Comparison of ENCODE assay signal across 9 mouse cellular contexts in genomic region chr10:100588524-100588923, GRCm38 (mm10). TPM values are rescaled to one million over a fixed set of nuclear protein-coding genes. Genes with fewer than 3 reads are reported as not detected.
A peak's percentile ranks its signal among the peaks of the same experiment; 100 is the strongest.
DNase-seq lines count a peak whose midpoint lies in the region; ATAC-seq and TF ChIP-seq lines count a peak whose summit lies in the region.
"Had no signal": no experiment of that assay in that cellular context is flagged by ENCODE, and none has a peak within 500 bp of the region (broad histone marks: within the 10 kb centered on the region; RNA-seq: fewer than 3 reads in every experiment).

No protein-coding gene starts in this region.

- H3K4me2 ChIP-seq in kidney, embryonic 15.5 days, result peak overlapping the region; percentile 69
- H3K4me2 ChIP-seq in hindbrain, postnatal 0 days (ENCODE audit: low read depth, low read length), result peak overlapping the region; percentile 79
- H3K4me2 ChIP-seq in midbrain, embryonic 16.5 days (ENCODE audit: low read length), result peak overlapping the region; percentile 85

- H3K9me3 ChIP-seq in kidney, embryonic 15.5 days (replicated peaks), result no peaks in the 10 kb centered on the region
- no peaks in the 10 kb centered on the region for H3K9me3 ChIP-seq in hindbrain, postnatal 0 days (ENCODE audit: low read length)
- H3K9me3 ChIP-seq in midbrain, embryonic 16.5 days (replicated peaks; ENCODE audit: control insufficient read depth, low read length, poor library complexity, severe bottlenecking), result no peaks in the 10 kb centered on the region

- ATAC-seq in kidney, embryonic 15.5 days (replicated peaks; ENCODE audit: low FRiP score), result no peak; the same call in 1 of the 2 replicates
- ATAC-seq in hindbrain, postnatal 0 days, result no peak; the same call in 1 of the 2 replicates
- ATAC-seq in midbrain, embryonic 16.5 days, result no peak; the same call in 1 of the 2 replicates

- H3K4me3 ChIP-seq in kidney, embryonic 15.5 days (replicated peaks), result peak overlapping the region; percentile 73
- H3K4me3 ChIP-seq in cortical plate, adult 2 months (ENCODE audit: insufficient read depth, low read length), result peak overlapping the region; percentile 61
- peak overlapping the region; percentile 66 for H3K4me3 ChIP-seq in hindbrain, postnatal 0 days (ENCODE audit: low read length)
- H3K4me3 ChIP-seq in midbrain, embryonic 16.5 days (ENCODE audit: low read depth, low read length), result peak overlapping the region; percentile 63

- H3K36me3 ChIP-seq in kidney, embryonic 15.5 days, result peaks cover 7% of the 10 kb centered on the region; the same call in 1 of the 2 replicates
- H3K36me3 ChIP-seq in hindbrain, postnatal 0 days (ENCODE audit: insufficient read depth, low read length), result peaks cover 4% of the 10 kb centered on the region; the same call in 1 of the 2 replicates
- H3K36me3 ChIP-seq in midbrain, embryonic 16.5 days (ENCODE audit: control insufficient read depth, insufficient read depth, low read length), result peaks cover 8% of the 10 kb centered on the region; the same call in 1 of the 2 replicates

- H3K27me3 ChIP-seq in kidney, embryonic 15.5 days, result no peaks in the 10 kb centered on the region
- no peaks in the 10 kb centered on the region for H3K27me3 ChIP-seq in hindbrain, postnatal 0 days (ENCODE audit: insufficient read depth, low read length)
- no peaks in the 10 kb centered on the region for H3K27me3 ChIP-seq in midbrain, embryonic 16.5 days (ENCODE audit: control insufficient read depth, insufficient read depth, low read depth, low read length)

- H3K9ac ChIP-seq in kidney, embryonic 15.5 days, result peak overlapping the region; percentile 85
- H3K9ac ChIP-seq in hindbrain, postnatal 0 days (replicated peaks; ENCODE audit: low read length), result peak overlapping the region; percentile 83
- peak overlapping the region; percentile 78 for H3K9ac ChIP-seq in midbrain, embryonic 16.5 days (ENCODE audit: low read depth, low read length)

- TF ChIP-seq POLR2A in cortical plate, adult 2 months (IDR thresholded peaks at IDR 0.05; ENCODE audit: extremely low read depth, insufficient read depth, low read length), result no peak

- no peak for DNase-seq in kidney, postnatal 14 days
- DNase-seq in hindbrain, postnatal 0 days (ENCODE audit: low spot score), result no peak
- DNase-seq in embryo, embryonic 10 days (ENCODE audit: low spot score), result no peak
- no peak for DNase-seq in gastrocnemius, postnatal 36 days
- no peak for DNase-seq in adrenal gland, adult 2 months

- intact Hi-C loops in gastrocnemius, postnatal 36 days (cut with DNase I), result no loop called here

- H3K27ac ChIP-seq in kidney, embryonic 15.5 days, result peak overlapping the region; percentile 80; the same call in 1 of the 2 replicates
- no peak overlapping the region for H3K27ac ChIP-seq in cortical plate, adult 2 months (ENCODE audit: insufficient read depth, low read length)
- H3K27ac ChIP-seq in hindbrain, postnatal 0 days, result peak overlapping the region; percentile 75
- H3K27ac ChIP-seq in midbrain, embryonic 16.5 days (ENCODE audit: low read length), result peak overlapping the region; percentile 85

- no peak for TF ChIP-seq CTCF in cortical plate, adult 2 months (IDR thresholded peaks at IDR 0.05; ENCODE audit: extremely low read depth, insufficient read depth, low read length)
- no peak for TF ChIP-seq CTCF in hindbrain, postnatal 0 days (IDR thresholded peaks at IDR 0.05; ENCODE audit: low read depth)

- 36% methylated on average over 7 of the region's 7 CpGs for WGBS in kidney, embryonic 15.5 days
- 28% methylated on average over 7 of the region's 7 CpGs for WGBS in hindbrain, postnatal 0 days
- WGBS in midbrain, embryonic 16.5 days, result 44% methylated on average over 7 of the region's 7 CpGs

- peaks cover 5% of the 10 kb centered on the region for H3K4me1 ChIP-seq in kidney, embryonic 15.5 days
- peaks cover 3% of the 10 kb centered on the region for H3K4me1 ChIP-seq in cortical plate, adult 2 months (ENCODE audit: control insufficient read depth, insufficient read depth, low read length)
- H3K4me1 ChIP-seq in hindbrain, postnatal 0 days (ENCODE audit: insufficient read depth, low read length), result 0 out of 2 replicates have a peak, but pooled peaks cover 6% of the 10 kb centered on the region
- H3K4me1 ChIP-seq in midbrain, embryonic 16.5 days (ENCODE audit: control insufficient read depth, insufficient read depth, low read length), result peaks cover 13% of the 10 kb centered on the region

RNA-seq across cellular contexts. Expression of gene 4930430F08Rik, which starts 1.7 kb away (rescaled TPM):
- polyA plus RNA-seq in kidney, embryonic 15.5 days (2015; fragmentation: Nextera tagmentation; extraction: Ambion mirVana), result 8.5 and 11.6 TPM in 2 replicates
- polyA plus RNA-seq in cortical plate, adult 2 months (2012; rRNA removed), result 21.5 and 22.9 TPM in 2 replicates
- total RNA-seq in hindbrain, postnatal 0 days (2014; rRNA removed), result 19.6 and 24.5 TPM in 2 replicates
- polyA plus RNA-seq in hindbrain, postnatal 0 days (2015; fragmentation: Nextera tagmentation; extraction: Ambion mirVana), result 16.5 and 20.2 TPM in 2 replicates
- 14.4 and 16.6 TPM in 2 replicates for polyA plus RNA-seq in midbrain, embryonic 16.5 days (2015; fragmentation: Nextera tagmentation; extraction: Ambion mirVana)
- 1 to 10 TPM; 6.7 to 8.2 TPM for total RNA-seq in gastrocnemius, postnatal 36 days (2021)
- total RNA-seq in adrenal gland, adult 2 months (2021), result 10 to 100 TPM; 10.3 to 16.4 TPM
- polyA plus RNA-seq in adrenal gland, adult 2 months (2012; rRNA removed), result 14.5 and 15.4 TPM in 2 replicates

RNA-seq across cellular contexts. Expression of gene 1700017N19Rik, which starts 1.8 kb away (rescaled TPM):
- polyA plus RNA-seq in kidney, embryonic 15.5 days (2015; fragmentation: Nextera tagmentation; extraction: Ambion mirVana), result not detected in 2 replicates
- polyA plus RNA-seq in cortical plate, adult 2 months (2012; rRNA removed), result not detected in 2 replicates
- not detected in 2 replicates for total RNA-seq in hindbrain, postnatal 0 days (2014; rRNA removed)
- polyA plus RNA-seq in hindbrain, postnatal 0 days (2015; fragmentation: Nextera tagmentation; extraction: Ambion mirVana), result 0.23 and 0.43 TPM in 2 replicates
- 0.23 and 0.26 TPM in 2 replicates for polyA plus RNA-seq in midbrain, embryonic 16.5 days (2015; fragmentation: Nextera tagmentation; extraction: Ambion mirVana)
- total RNA-seq in gastrocnemius, postnatal 36 days (2021), result not detected
- total RNA-seq in adrenal gland, adult 2 months (2021), result not detected
- polyA plus RNA-seq in adrenal gland, adult 2 months (2012; rRNA removed), result not detected in 2 replicates
- total RNA-seq: neutrophil, adult 5-6 weeks had no signal
